Mouse (Mus musculus) CH12.LX (cell line): ENCODE data around the gene Pllp. TPM values are rescaled to one million over a fixed set of nuclear protein-coding genes. Genes with fewer than 3 reads are reported as not detected.

ENCODE experiments used
- DNase-seq: peaks from one replicate; pipeline ENCODE4 v3.0.0-alpha.2; 2013; ENCODE audit errors: extremely low read depth
- H3K27ac ChIP-seq: 2 replicates; pipeline ENCODE4 v1.5.1; 2012; ENCODE audit warnings: low read depth, mild to moderate bottlenecking, control low read depth, moderate library complexity; ENCODE audit not compliant: insufficient read depth
- H3K27me3 ChIP-seq: replicated peaks from 2 replicates; pipeline ENCODE3; 2012; ENCODE audit warnings: inconsistent platforms
- H3K36me3 ChIP-seq, 2 experiments: replicated peaks in 1 of 2; 2 replicates each; pipeline versions ENCODE3 to v1.6.1; 2012; ENCODE audit warnings: inconsistent platforms in 1 of 2, low read length in 1 of 2, mild to moderate bottlenecking in 1 of 2, mixed read lengths in 1 of 2, moderate library complexity in 1 of 2; ENCODE audit not compliant: control insufficient read depth in 1 of 2, insufficient read depth in 1 of 2
- H3K4me1 ChIP-seq, 2 experiments: 2 replicates each; pipeline ENCODE4 v1.6.1; 2012; ENCODE audit warnings: inconsistent platforms in 1 of 2, moderate library complexity in 1 of 2; ENCODE audit not compliant: insufficient read depth in 2 of 2, control insufficient read depth in 1 of 2
- H3K4me2 ChIP-seq: 2 replicates; pipeline ENCODE4 v1.6.1; 2012; ENCODE audit warnings: low read depth, mild to moderate bottlenecking, control low read depth; ENCODE audit not compliant: poor library complexity, insufficient read depth, severe bottlenecking
- H3K4me3 ChIP-seq, 3 experiments: fragments of 150-350 bp in 1 of 3; sonication (generic) in 1 of 3; replicated peaks in 1 of 3; 2 replicates each; pipeline versions ENCODE3 to v1.5.1; 2011 to 2012; ENCODE audit warnings: low read depth in 2 of 3, low read length in 2 of 3, mild to moderate bottlenecking in 2 of 3, moderate library complexity in 2 of 3, control low read depth in 1 of 3, improper control_type of control experiment in 1 of 3, inconsistent platforms in 1 of 3, mixed read lengths in 1 of 3; ENCODE audit not compliant: poor library complexity in 1 of 3
- H3K79me2 ChIP-seq: replicated peaks from 2 replicates; pipeline ENCODE4 v1.6.1; 2012; ENCODE audit warnings: mild to moderate bottlenecking, moderate library complexity; ENCODE audit not compliant: control insufficient read depth, poor library complexity, insufficient read depth, severe bottlenecking; ENCODE audit errors: extremely low read depth
- H3K9ac ChIP-seq: 2 replicates; pipeline ENCODE4 v1.6.1; 2012; ENCODE audit warnings: low read depth, mild to moderate bottlenecking, control low read depth, moderate library complexity; ENCODE audit not compliant: insufficient read depth
- H3K9me3 ChIP-seq: replicated peaks from 2 replicates; pipeline ENCODE3; 2012; ENCODE audit warnings: low read length, inconsistent platforms, mixed read lengths
- BHLHE40 ChIP-seq: IDR thresholded peaks from 2 replicates; pipeline ENCODE4 v1.6.1; 2011; ENCODE audit warnings: mild to moderate bottlenecking, low read depth, low read length, improper control_type of control experiment
- CTCF ChIP-seq, 2 experiments: IDR thresholded peaks in 1 of 2; conservative IDR thresholded peaks in 1 of 2; 2 replicates each; pipeline ENCODE4 v1.5.1; 2011 to 2012; ENCODE audit warnings: low read depth in 2 of 2, low read length in 2 of 2, improper control_type of control experiment in 1 of 2, inconsistent platforms in 1 of 2, mild to moderate bottlenecking in 1 of 2, moderate library complexity in 1 of 2
- E2F4 ChIP-seq: IDR thresholded peaks from 2 replicates; pipeline ENCODE4 v1.6.1; 2011; ENCODE audit warnings: low read depth, low read length, improper control_type of control experiment; ENCODE audit not compliant: insufficient replicate concordance
- ELF1 ChIP-seq: IDR thresholded peaks from 2 replicates; pipeline ENCODE4 v1.6.1; 2014; ENCODE audit warnings: low read depth, mild to moderate bottlenecking, inconsistent platforms, low read length, improper control_type of control experiment
- GABPA ChIP-seq: IDR thresholded peaks from 2 replicates; pipeline ENCODE4 v1.6.1; 2012; ENCODE audit warnings: low read depth, low read length, improper control_type of control experiment, inconsistent platforms; ENCODE audit not compliant: insufficient replicate concordance
- IRF4 ChIP-seq: IDR thresholded peaks from 2 replicates; pipeline ENCODE4 v1.6.1; 2014; ENCODE audit warnings: low read depth, mild to moderate bottlenecking, inconsistent platforms, low read length, improper control_type of control experiment
- JUND ChIP-seq: conservative IDR thresholded peaks from 2 replicates; pipeline ENCODE4 v1.6.1; 2011; ENCODE audit warnings: low read depth, low read length, improper control_type of control experiment
- KAT2A ChIP-seq: IDR thresholded peaks from 2 replicates; pipeline ENCODE4 v1.6.1; 2012; ENCODE audit warnings: low read length, improper control_type of control experiment, inconsistent platforms; ENCODE audit not compliant: insufficient replicate concordance
- MAFK ChIP-seq: IDR thresholded peaks from 2 replicates; pipeline ENCODE4 v1.6.1; 2011; ENCODE audit warnings: low read length, improper control_type of control experiment; ENCODE audit not compliant: insufficient replicate concordance
- MEF2A ChIP-seq: IDR thresholded peaks from 2 replicates; pipeline ENCODE4 v1.6.1; 2014; ENCODE audit warnings: low read depth, mild to moderate bottlenecking, inconsistent platforms, low read length, improper control_type of control experiment, borderline replicate concordance
- MXI1 ChIP-seq: IDR thresholded peaks from 2 replicates; pipeline ENCODE4 v1.6.1; 2011; ENCODE audit warnings: mild to moderate bottlenecking, low read depth, low read length, improper control_type of control experiment
- NELFE ChIP-seq: IDR thresholded peaks from 2 replicates; pipeline ENCODE4 v1.6.1; 2011; ENCODE audit warnings: low read depth, low read length, improper control_type of control experiment
- NRF1 ChIP-seq: IDR thresholded peaks from 2 replicates; pipeline ENCODE4 v1.6.1; 2014; ENCODE audit warnings: low read depth, mild to moderate bottlenecking, inconsistent platforms, low read length, improper control_type of control experiment, moderate library complexity
- POLR2A ChIP-seq: IDR thresholded peaks from 2 replicates; pipeline ENCODE4 v1.6.1; 2011; ENCODE audit warnings: low read depth, mild to moderate bottlenecking, improper control_type of control experiment, low read length
- RAD21 ChIP-seq: IDR thresholded peaks from 2 replicates; pipeline ENCODE4 v1.6.1; 2011; ENCODE audit warnings: low read depth, mild to moderate bottlenecking, low read length, improper control_type of control experiment, moderate library complexity
- SMC3 ChIP-seq: IDR thresholded peaks from 2 replicates; pipeline ENCODE4 v1.6.1; 2011; ENCODE audit warnings: low read depth, low read length, improper control_type of control experiment
- USF1 ChIP-seq: IDR thresholded peaks from 2 replicates; pipeline ENCODE4 v1.6.1; 2014; ENCODE audit warnings: low read depth, mild to moderate bottlenecking, inconsistent platforms, low read length, improper control_type of control experiment
- ZC3H11A ChIP-seq: IDR thresholded peaks from 2 replicates; pipeline ENCODE4 v1.6.1; 2012; ENCODE audit warnings: low read depth, mild to moderate bottlenecking, inconsistent platforms, low read length, improper control_type of control experiment
- ZKSCAN1 ChIP-seq: IDR thresholded peaks from 2 replicates; pipeline ENCODE4 v1.6.1; 2012; ENCODE audit warnings: low read depth, inconsistent platforms, low read length, improper control_type of control experiment, borderline replicate concordance
- ZMIZ1 ChIP-seq: IDR thresholded peaks from 2 replicates; pipeline ENCODE4 v1.6.1; 2012; ENCODE audit warnings: low read depth, mild to moderate bottlenecking, inconsistent platforms, low read length, improper control_type of control experiment
- ZNF384 ChIP-seq: IDR thresholded peaks from 2 replicates; pipeline ENCODE4 v1.6.1; 2012; ENCODE audit warnings: low read depth, low read length, improper control_type of control experiment, inconsistent platforms
- dilution Hi-C: fragments of 300-500 bp; cut with MboI; formaldehyde crosslinking; loops from 2 replicates; pipeline ENCODE4 v1.14.3; 2020; ENCODE audit warnings: low sequenced_read_pairs; ENCODE audit not compliant: extremely low pct_unique_long_range_greater_than_20kb, extremely low pct_ligation_motif_present
- in situ Hi-C: fragments of 300-500 bp; cut with MboI; formaldehyde crosslinking; loops from 3 replicates; pipeline ENCODE4 v1.14.3; 2019; ENCODE audit warnings: low sequenced_read_pairs, low pct_ligation_motif_present, low pct_unique_long_range_greater_than_20kb, mixed read lengths
- polyA plus RNA-seq: library from polyadenylated mRNA; unstranded; fragments of >175 nt; gene quantifications from 2 replicates; pipeline ENCODE4 v1.2.1, GENCODE M21; 2012; ENCODE audit warnings: low read depth; ENCODE audit not compliant: insufficient read length
- total RNA-seq, 2 experiments: library from RNA; depleted of rRNA; stranded (reverse); fragments of 300-350 nt in 1 of 2; fragments of >200 nt in 1 of 2; gene quantifications; 2 replicates each; pipeline ENCODE4 v1.2.3; 2012 to 2014

Gene Pllp
- total and polyA plus RNA-seq, 3 experiments, result 5.3 to 29.5 (median 6.1) TPM

- Histone ChIP-seq H3K27ac (no peak overlapping the region), H3K79me2 (no peaks in the 10 kb centered on the region), H3K9me3 (no peaks in the 10 kb centered on the region), H3K4me3 (no peak overlapping the region), H3K9ac (no peak overlapping the region), H3K4me2 (no peak overlapping the region), H3K27me3 (no peaks in the 10 kb centered on the region), H3K4me1 (peaks cover 11 to 36% of the 10 kb centered on the region in 2 experiments), H3K36me3 (no peaks in the 10 kb centered on the region)
- dilution Hi-C loops, result no loop called here
- in situ Hi-C loops, result no loop called here
- TF ChIP-seq JUND, result no peak
- TF ChIP-seq MAFK, result no peak
- no peak for TF ChIP-seq BHLHE40
- TF ChIP-seq KAT2A, result no peak
- TF ChIP-seq RAD21, result no peak
- TF ChIP-seq ZKSCAN1, result no peak
- TF ChIP-seq GABPA, result no peak
- TF ChIP-seq MXI1, result no peak
- no peak for TF ChIP-seq NRF1
- DNase-seq, result no peak
These were observed 19.8 kb upstream of the Pllp start for GRCm38 (mm10) chr8:94715871-94716270.

- Histone ChIP-seq H3K4me1 (peaks cover 19 to 47% of the 10 kb centered on the region in 2 experiments), H3K4me3 (no peak overlapping the region)
These were observed 18.5 kb upstream of the Pllp start for GRCm38 (mm10) chr8:94714556-94714955.

GRCm38 (mm10) chr8:94711160-94711718, 15.2 kb upstream of the Pllp start:
- Histone ChIP-seq H3K4me3 (no peak overlapping the region), H3K27ac (peak overlapping the region; percentile 68; the same call in 1 of the 2 replicates), H3K9me3 (no peaks in the 10 kb centered on the region), H3K4me2 (peak overlapping the region; percentile 37), H3K79me2 (no peaks in the 10 kb centered on the region), H3K9ac (0 out of 2 replicates have a peak overlapping the region, but pooled peaks have one; percentile 9), H3K27me3 (no peaks in the 10 kb centered on the region), H3K4me1 (peaks cover 44 to 77% of the 10 kb centered on the region in 2 experiments), H3K36me3 (no peaks in the 10 kb centered on the region)
- no peak for TF ChIP-seq MXI1
- TF ChIP-seq IRF4, result no peak
- no peak for TF ChIP-seq NELFE
- no peak for TF ChIP-seq POLR2A
- no peak for TF ChIP-seq MEF2A
- no peak for TF ChIP-seq NRF1
- no peak for TF ChIP-seq ZNF384
- no peak for TF ChIP-seq SMC3
- TF ChIP-seq USF1, result no peak
- TF ChIP-seq E2F4, result no peak
- TF ChIP-seq ELF1, result no peak
- no peak for TF ChIP-seq ZMIZ1
- no peak for TF ChIP-seq ZC3H11A
- in situ Hi-C loops (no loop called here), dilution Hi-C loops (no loop called here)
- no peak for DNase-seq

More at GRCm38 (mm10) chr8:94714556-94714955, 18.5 kb upstream of the Pllp start:
- Histone ChIP-seq H3K27ac (peak overlapping the region; percentile 38; the same call in 1 of the 2 replicates), H3K36me3 (no peaks in the 10 kb centered on the region), H3K9me3 (no peaks in the 10 kb centered on the region), H3K79me2 (no peaks in the 10 kb centered on the region), H3K4me2 (peak overlapping the region; percentile 46; the same call in 1 of the 2 replicates), H3K9ac (no peak overlapping the region), H3K27me3 (no peaks in the 10 kb centered on the region)
- no peak for DNase-seq
- in situ Hi-C loops, result no loop called here
- TF ChIP-seq CTCF (conservative IDR thresholded peaks at IDR 0.05 in 1 of 2, IDR thresholded peaks at IDR 0.05 in 1 of 2; ENCODE audit: low read depth in 2 of 2, low read length in 2 of 2) (no peak), IRF4 (peak; percentile 7; the same call in 1 of the 2 replicates), MAFK (no peak)
- dilution Hi-C loops, result no loop called here
